Mouse (Mus musculus) myocyte (in vitro differentiated cells): ENCODE measurements at regions not wholly inside any gene's neighbourhood (a gene's known extent, or its start where the extent isn't known, plus 50 kb on each side); places are given as distances from the start of the nearest gene placed in this dataset.

Experiments used
- CEBPB ChIP-seq: IDR thresholded peaks from 2 replicates; pipeline ENCODE4 v1.6.1; 2011; ENCODE audit warnings: mild to moderate bottlenecking, moderate library complexity; ENCODE audit not compliant: poor library complexity, insufficient read depth, severe bottlenecking
- E2F4 ChIP-seq: IDR thresholded peaks from one replicate; pipeline ENCODE4 v1.6.1; 2011; ENCODE audit warnings: mild to moderate bottlenecking, control low read depth, moderate library complexity; ENCODE audit not compliant: insufficient read depth
- MAX ChIP-seq: IDR thresholded peaks from one replicate; pipeline ENCODE4 v1.6.1; 2011; ENCODE audit warnings: low read depth, mild to moderate bottlenecking, control low read depth
- MYOD1 ChIP-seq, 3 experiments: IDR thresholded peaks; one replicate each; pipeline ENCODE4 v1.6.1; 2011; ENCODE audit warnings: control low read depth in 2 of 3, low read depth in 2 of 3, mild to moderate bottlenecking in 2 of 3, moderate library complexity in 1 of 3; ENCODE audit not compliant: insufficient read length in 2 of 3, control insufficient read depth in 1 of 3
- MYOG ChIP-seq, 3 experiments: IDR thresholded peaks; one replicate each; pipeline ENCODE4 v1.6.1; 2011; ENCODE audit warnings: control low read depth in 2 of 3, low read depth in 2 of 3, mild to moderate bottlenecking in 2 of 3; ENCODE audit not compliant: insufficient read length in 2 of 3, control insufficient read depth in 1 of 3, insufficient read depth in 1 of 3
- POLR2A ChIP-seq: IDR thresholded peaks from one replicate; pipeline ENCODE4 v1.6.1; 2011; ENCODE audit warnings: low read depth, mild to moderate bottlenecking, control low read depth, moderate library complexity; ENCODE audit not compliant: insufficient read length
- POLR2AphosphoS2 ChIP-seq: IDR thresholded peaks from one replicate; pipeline ENCODE4 v1.6.1; 2011; ENCODE audit warnings: low read depth, control low read depth; ENCODE audit not compliant: insufficient read length
- SRF ChIP-seq: IDR thresholded peaks from one replicate; pipeline ENCODE4 v1.6.1; 2011; ENCODE audit warnings: low read depth; ENCODE audit not compliant: control insufficient read depth, insufficient read length
- TCF12 ChIP-seq: IDR thresholded peaks from one replicate; pipeline ENCODE4 v1.6.1; 2011; ENCODE audit warnings: mild to moderate bottlenecking, control low read depth; ENCODE audit not compliant: poor library complexity, insufficient read depth, severe bottlenecking
- USF1 ChIP-seq: IDR thresholded peaks from one replicate; pipeline ENCODE4 v1.6.1; 2011; ENCODE audit warnings: low read depth, mild to moderate bottlenecking, control low read depth, moderate library complexity

- TF ChIP-seq USF1 (no peak), MAX (no peak), POLR2A (no peak), TCF12 (no peak), SRF (no peak), E2F4 (no peak), POLR2AphosphoS2 (no peak), MYOG (IDR thresholded peaks at IDR 0.05; ENCODE audit: control insufficient read depth in 1 of 3, insufficient read depth in 1 of 3, insufficient read length in 2 of 3, low read depth in 2 of 3) (no peak), CEBPB (no peak), MYOD1 (IDR thresholded peaks at IDR 0.05; ENCODE audit: control insufficient read depth in 1 of 3, insufficient read length in 2 of 3, low read depth in 2 of 3) (no peak)
Measured at GRCm38 (mm10) chr5:51850091-51850490, 282.6 kb upstream of the Ppargc1a start.
